Mouse (Mus musculus) leukemia stem cell, adult 10-12 weeks (primary cell): ENCODE measurements around the gene Zscan4f. TPM values are rescaled to one million over a fixed set of nuclear protein-coding genes. Genes with fewer than 3 reads are reported as not detected.

Source experiments
- polyA plus RNA-seq: library from polyadenylated mRNA; stranded (reverse); fragments of >175 nt; gene quantifications from 2 replicates; pipeline ENCODE4 v1.2.3, GENCODE M21; 2012; ENCODE audit warnings: low replicate concordance

Zscan4f gene
- polyA plus RNA-seq, result not detected in 2 replicates

GRCm38 (mm10) chr7:11397615-11398014 lies at the start of gene Zscan4f:
Gene Zscan4f (plus strand): TSS chr7:11397915.

Other genes with a start within 250 kb of the Zscan4f start
- gene Zscan4d, start 231.8 kb upstream of the Zscan4f start, polyA plus RNA-seq, result not detected in 2 replicates
- not detected in 2 replicates for gene Zscan4e, start 87.2 kb upstream of the Zscan4f start, polyA plus RNA-seq
- not detected in 2 replicates for gene Zscan4-ps2, start 116.4 kb downstream of the Zscan4f start, polyA plus RNA-seq
- gene Zscan4-ps3, start 211.4 kb downstream of the Zscan4f start, polyA plus RNA-seq, result not detected in 2 replicates